Mouse (Mus musculus): ENCODE results near the gene Thbd.

Thbd gene

GRCm38 (mm10) chr2:148407870-148408760, at the start of gene Thbd:
Thbd (minus strand) TSS chr2:148408188.
- peak in 1 of 2 experiments; percentile 40 for DNase-seq (ENCODE audit: low spot score in 2 of 2)

GRCm38 (mm10) chr2:148455341-148455740, 47.4 kb upstream of the Thbd start:
- no peak for DNase-seq (ENCODE audit: low spot score in 2 of 2)

DNA sequence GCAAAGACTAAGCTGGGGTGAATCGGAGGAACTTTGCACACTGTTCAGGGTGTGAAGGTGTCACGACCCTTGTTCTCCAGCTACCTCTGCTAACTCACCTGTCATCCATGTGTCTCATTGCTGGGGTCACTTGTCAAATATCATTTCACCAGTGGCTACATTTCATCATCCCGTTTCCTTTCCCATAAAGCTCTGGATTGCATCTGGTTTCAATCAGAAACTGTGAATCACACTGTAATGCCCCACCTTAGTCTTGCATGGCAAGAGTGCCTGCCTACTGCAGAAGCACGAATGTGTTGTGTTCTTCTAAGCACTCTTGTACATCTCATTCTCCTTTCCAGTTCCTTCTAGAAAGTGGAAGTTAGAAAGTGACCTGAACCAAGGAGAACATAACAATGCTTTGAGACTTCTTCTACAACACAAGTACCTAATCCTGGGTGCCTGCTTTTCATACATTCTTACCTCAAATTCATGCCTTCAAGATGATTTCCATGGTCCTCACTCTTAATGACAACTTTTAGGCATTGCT, 46.1 kb upstream of the Thbd start:
- no peak for DNase-seq (ENCODE audit: low spot score in 2 of 2)

- DNase-seq (ENCODE audit: low spot score in 2 of 2): no peak
Measured at GRCm38 (mm10) chr2:148453061-148453460, 45.1 kb upstream of the Thbd start.

- no peak for DNase-seq (ENCODE audit: low spot score in 2 of 2)
Measured at GRCm38 (mm10) chr2:148451498-148451897, 43.5 kb upstream of the Thbd start.

DNA sequence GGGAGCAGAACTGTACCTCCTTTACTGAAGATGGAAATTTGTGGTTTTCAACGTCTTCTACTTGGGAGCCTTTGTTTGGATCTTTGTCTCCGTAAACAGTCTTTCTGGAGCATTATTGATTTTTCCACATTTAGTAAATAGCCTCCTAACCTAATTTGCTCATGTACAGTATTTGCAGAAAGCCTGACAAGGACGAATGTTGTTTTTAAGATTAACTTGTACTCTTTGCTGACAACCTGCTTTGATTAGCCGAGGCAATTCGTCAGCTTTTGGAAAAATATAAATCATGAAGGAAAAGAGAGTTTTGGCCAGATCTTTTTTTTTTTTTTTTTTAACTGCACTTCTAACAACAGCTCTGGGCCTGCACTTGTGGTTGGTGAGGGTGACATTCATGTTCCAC, 42.6 kb upstream of the Thbd start:
- no peak for DNase-seq (ENCODE audit: low spot score in 2 of 2)

DNA sequence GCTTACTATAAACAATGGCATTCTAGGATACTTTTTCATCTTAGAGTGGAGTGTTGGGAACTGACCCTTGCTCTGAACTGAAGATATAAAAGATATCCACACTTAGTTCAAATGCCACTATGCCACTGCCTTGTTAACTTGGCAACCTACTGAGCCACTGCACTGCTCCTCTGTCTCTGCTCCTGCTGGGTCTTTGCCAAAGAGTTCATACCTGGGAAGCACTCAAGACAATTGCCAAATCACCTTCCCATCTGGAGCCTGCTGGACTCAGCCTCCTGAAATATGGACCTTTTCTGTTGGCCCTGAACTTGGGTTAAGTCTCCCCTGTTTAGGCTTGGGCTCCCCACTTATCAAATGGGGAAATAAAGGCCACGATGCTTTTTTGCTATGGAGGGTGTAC, 41.7 kb upstream of the Thbd start:
- no peak for DNase-seq (ENCODE audit: low spot score in 2 of 2)

DNA sequence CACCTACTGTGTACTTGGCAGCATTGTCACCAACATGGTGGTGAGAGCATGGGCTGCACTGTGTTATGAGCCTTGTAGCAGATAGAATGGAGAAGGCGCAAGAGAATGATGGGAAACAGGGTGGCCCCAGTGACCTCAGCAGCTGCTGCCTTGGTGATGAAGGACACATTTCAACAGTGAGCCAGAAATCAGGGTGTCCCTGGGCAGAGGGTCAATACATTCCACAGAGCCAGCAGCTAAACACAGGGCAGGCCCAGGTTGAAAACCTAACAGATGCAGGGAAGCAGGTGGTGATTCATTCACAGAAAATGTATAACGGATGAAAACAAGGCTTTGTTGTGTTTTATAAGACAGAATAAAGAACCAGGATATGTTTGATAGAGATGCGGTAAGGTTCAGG, 38.5 kb upstream of the Thbd start:
- no peak for DNase-seq (ENCODE audit: low spot score in 2 of 2)

- no peak for DNase-seq (ENCODE audit: low spot score in 2 of 2)
Measured at GRCm38 (mm10) chr2:148445616-148446015, 37.6 kb upstream of the Thbd start.

DNA sequence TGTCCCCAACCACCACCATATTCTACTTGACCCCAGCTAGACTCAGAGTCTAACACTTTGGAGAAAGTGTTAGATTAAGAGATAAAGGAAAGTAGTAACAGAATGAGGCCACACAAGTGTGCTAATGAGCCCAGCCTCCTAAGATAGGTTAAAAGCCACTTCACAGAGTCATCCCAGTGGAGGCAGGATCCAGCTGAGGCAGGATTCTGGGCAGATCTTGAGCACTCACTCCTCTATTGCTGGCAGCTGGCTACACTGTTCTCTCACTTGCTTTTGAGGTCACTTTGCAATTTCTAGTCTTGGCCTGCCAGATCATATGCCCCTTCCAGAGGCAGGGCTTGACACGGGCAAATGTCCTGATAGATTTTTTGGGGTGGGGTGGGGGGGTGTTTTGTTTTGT, 36.5 kb upstream of the Thbd start:
- DNase-seq (ENCODE audit: low spot score in 2 of 2): no peak

- peak; percentile 59 to 62 for DNase-seq (ENCODE audit: low spot score in 2 of 2)
Measured at GRCm38 (mm10) chr2:148443249-148443958, 35.4 kb upstream of the Thbd start, which contains the start of gene Cd93. Cd93 (minus strand) TSS chr2:148443563.

- no peak for DNase-seq (ENCODE audit: low spot score in 2 of 2)
Measured at GRCm38 (mm10) chr2:148442710-148443109, 34.7 kb upstream of the Thbd start.

GRCm38 (mm10) chr2:148442172-148442571, 34.2 kb upstream of the Thbd start:
- DNase-seq (ENCODE audit: low spot score in 2 of 2): no peak

- DNase-seq (ENCODE audit: low spot score in 2 of 2): no peak
Measured at GRCm38 (mm10) chr2:148441421-148441820, 33.4 kb upstream of the Thbd start.

GRCm38 (mm10) chr2:148439691-148440276, 31.8 kb upstream of the Thbd start:
- DNase-seq (ENCODE audit: low spot score in 2 of 2): no peak

DNA sequence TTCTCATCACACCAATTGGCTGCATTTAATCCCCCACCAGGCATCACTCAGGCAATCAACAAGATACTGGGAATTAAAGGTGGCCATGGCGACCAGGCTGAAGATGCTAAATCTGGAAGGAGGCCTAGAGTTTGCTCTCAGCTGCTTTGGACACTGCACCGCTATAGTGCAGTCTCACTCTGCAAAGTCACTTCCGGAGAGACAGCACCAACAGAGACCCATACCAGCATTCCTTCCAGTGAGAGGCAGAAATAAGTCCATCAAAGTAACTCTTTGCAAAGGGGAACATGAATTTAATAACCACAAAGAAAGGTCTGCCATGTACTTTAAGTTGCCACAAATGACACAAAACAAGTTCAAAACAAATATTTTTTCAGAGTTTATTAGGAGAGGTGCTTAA, 28.3 kb upstream of the Thbd start:
- DNase-seq (ENCODE audit: low spot score in 2 of 2): no peak

DNA sequence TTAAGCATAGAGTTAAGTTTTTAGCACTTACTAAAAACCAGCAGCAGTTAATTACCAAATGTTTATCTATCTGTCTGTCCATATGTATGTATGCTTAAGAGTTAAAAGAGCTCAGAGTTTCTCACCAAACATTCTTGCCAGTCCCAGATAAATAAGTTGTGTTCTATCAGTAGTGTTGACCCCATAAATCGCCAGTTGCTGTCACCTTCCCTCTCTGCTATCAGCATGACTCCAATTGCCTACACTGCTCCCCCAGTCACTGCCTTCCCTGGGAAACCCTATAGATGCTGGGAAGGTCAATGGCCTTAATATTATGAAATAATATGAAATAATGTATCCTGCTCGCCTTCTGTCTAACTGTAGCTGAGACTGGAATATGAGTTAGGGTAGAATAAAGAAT, 24.4 kb upstream of the Thbd start:
- DNase-seq (ENCODE audit: low spot score in 2 of 2): no peak

GRCm38 (mm10) chr2:148430941-148431340, 23.0 kb upstream of the Thbd start:
- DNase-seq (ENCODE audit: low spot score in 2 of 2): no peak

GRCm38 (mm10) chr2:148429001-148429505, 21.1 kb upstream of the Thbd start:
- DNase-seq (ENCODE audit: low spot score in 2 of 2): no peak

GRCm38 (mm10) chr2:148428523-148428922, 20.5 kb upstream of the Thbd start:
- DNase-seq (ENCODE audit: low spot score in 2 of 2): no peak

GRCm38 (mm10) chr2:148427553-148427952, 19.6 kb upstream of the Thbd start:
- DNase-seq (ENCODE audit: low spot score in 2 of 2): no peak

Data from natural killer cell, adult 2 months (primary cell).